Mouse (Mus musculus): Measurements from ENCODE around the gene Exoc3l2.

Exoc3l2 gene

DNA sequence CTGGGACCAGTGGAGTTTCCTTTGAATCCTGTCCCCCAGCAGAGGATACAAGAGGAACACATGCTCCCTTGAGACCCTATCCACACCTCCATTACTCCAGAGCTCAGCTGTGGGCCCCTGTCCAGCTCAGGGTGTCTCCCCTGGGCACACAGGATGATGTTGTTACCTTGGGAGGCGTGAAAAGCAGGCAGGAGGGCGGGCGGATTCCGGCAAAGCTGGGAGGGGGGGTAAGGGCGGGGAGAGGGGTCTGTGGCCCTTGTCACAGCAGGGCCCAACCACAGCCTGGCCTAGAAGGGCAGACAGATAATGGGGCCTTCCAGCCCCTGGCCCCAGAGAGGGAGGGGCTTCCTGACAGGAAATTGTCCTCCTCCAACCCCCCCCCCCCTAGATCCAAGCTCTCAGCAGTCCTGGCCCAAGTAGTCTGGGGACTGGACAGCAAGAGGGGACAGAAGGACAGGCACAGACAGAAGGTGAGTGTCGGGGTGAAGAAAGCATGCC is at the start of gene Exoc3l2:
Exoc3l2 (plus strand) TSS at position 448 of the 498 bp plus-strand sequence.
- DNase-seq: no peak

DNA sequence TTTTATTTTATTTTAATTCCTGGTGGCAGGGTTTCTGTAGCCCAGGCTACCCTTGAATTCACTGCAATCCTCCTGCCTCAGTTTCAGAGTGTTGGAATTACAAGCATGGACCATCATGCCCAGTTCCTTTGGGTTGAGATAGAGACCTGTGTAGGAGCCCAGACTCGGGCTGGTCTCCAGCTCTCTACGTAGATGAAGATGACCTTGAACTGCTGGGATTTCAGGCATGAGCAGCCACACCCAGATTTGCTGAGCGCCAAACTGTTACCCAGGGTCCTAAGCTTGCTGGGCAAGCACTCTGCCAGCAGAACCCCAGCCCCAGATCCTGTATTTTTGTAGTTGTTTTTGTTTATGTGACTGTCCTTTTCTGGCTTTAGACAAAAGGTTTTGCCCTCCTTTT is 49.6 kb upstream of the Exoc3l2 start:
- no peak for DNase-seq

DNA sequence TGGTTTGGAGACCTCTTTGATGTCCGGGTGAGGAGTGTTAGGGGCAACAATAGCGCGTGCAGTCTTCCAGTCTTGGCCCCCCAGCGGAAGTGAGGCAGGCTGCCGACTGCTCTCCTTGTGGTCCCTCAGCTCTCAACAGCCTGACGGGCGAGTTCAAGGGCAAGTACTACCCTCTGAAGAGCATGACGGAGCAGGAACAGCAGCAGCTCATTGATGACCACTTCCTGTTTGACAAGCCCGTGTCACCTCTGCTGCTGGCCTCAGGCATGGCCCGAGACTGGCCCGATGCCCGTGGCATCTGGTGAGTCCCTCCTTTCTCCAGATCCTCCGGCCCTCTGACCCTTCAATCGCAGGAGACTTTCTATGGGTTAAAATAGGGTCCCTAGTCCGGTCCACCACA is 46.5 kb upstream of the Exoc3l2 start:
- no peak for DNase-seq

DNA sequence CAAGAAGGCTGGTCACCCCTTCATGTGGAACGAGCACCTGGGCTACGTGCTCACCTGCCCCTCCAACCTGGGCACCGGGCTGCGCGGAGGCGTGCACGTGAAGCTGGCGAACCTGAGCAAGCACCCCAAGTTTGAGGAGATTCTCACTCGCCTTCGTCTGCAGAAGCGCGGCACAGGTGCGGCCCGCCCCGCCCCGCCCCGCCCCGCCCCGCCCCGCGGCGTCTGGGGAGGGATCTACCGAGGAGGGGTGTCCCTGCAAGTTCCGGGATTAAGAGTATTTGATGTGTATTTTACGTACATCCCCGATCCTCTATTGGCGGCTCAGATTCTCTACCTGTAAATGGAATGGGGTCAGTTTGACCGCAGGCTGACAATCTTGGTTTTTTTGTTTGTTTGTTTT is 43.0 kb upstream of the Exoc3l2 start:
- DNase-seq: no peak

DNA sequence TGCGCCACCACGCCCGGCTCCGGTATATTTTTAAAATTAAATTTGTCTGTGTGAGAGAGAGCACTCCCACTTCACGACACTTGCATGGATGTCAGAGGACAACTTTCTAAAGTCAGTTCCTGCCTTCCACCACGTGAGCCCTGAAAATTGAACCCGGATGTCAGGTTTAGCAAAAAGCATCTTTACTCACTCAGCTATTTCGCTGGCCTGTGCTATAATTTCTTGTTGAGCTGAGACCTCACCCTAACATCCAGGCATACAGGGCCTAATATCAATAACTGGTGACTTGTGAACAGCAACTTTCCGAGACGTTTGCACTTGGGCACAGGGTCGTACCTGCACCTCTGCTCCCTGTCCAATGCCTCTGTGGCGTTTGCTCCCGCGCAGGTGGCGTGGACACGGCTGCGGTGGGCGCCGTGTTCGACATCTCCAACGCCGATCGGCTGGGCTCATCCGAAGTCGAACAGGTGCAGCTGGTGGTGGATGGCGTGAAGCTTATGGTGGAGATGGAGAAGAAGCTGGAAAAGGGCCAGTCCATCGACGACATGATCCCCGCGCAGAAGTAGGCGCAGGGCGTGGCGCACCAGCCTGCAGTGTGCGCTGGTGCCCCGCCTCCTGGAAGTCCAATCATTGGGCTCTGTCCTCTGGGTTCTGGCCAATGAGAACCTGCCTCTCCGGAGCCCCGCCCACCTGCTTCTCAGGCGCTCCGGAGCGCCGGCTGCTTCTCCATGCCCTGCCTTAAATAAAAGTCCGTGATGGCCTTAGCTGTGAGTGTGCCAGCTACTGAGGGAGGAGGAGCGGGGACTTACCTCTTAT is 42.1 kb upstream of the Exoc3l2 start:
- DNase-seq: peak; percentile 90

DNA sequence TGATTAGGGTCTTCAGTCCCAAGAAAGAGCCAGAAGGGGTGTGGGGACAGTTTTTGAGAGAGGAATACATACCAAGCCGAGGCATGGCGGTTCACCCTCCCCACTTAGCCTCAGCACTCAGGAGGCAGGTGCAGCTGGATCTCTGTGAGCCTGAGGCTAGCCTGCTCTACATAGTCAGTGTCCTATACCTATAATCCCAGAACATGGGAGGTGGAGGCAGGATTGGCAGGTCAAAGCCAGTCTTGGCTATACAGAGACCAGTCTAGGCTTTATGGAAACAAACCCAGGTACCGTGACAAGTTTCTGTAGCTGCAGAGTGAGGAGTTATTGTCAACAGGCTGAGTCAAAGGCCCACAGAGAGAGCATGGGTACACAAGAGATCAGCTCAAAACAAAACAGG is 40.0 kb upstream of the Exoc3l2 start:
- no peak for DNase-seq

DNA sequence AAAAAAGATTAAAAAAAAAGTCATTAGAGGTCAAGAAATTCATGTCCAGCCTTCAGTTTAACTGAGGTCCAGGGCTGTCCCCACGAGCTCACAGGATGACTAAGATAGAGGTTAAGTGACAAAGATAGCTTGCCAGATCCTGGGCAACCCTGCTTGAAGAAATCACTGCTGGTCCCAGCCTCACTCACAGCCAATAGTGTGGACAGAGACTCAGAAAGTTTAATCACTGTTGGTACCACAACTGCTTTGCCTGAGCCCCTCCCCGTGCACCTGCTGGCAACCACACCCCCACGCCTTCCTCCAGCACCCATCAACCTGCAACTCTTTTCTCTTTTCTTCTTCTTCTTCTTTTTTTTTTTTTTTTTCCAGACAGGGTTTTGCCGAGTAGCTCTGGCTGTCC is 39.1 kb upstream of the Exoc3l2 start:
- no peak for DNase-seq

DNA sequence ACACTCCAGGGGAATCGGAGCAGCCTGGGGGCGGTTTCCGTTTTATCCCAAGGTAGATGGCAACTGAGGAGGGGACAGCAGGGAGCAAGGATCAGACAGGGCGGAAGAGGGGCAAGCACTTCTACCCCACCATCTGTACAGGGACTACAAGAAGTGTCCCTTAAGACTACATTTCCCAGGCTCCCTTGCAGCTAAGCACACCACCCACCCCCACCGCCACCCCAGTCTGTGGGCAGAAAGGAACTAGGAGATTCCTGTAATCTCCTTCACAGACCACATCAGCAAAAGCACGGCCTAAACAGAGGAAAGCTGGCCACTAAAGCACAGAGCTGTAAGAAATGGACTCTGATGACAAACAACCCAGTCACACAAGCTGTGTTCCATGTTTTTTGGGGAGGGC is 36.8 kb upstream of the Exoc3l2 start:
- no peak for DNase-seq

DNA sequence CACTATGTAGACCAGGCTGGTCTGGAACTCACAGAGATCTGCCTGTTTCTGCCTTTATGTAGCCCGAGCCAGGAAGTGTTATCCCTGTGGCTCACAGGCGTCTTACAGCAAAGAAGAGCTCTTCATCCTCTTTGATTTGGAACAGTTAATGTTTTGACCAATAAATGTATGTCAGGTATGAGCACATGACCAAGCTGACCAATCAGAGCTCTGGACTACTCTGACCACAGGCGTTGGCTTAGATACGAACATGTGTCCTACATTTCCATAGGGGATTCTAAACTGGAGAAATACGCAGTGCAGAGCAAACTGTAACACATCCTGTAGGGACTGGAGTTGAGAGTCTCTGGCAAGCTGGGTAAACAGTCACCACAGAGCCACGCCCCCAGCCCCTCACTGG is 36.2 kb upstream of the Exoc3l2 start:
- DNase-seq: no peak

DNA sequence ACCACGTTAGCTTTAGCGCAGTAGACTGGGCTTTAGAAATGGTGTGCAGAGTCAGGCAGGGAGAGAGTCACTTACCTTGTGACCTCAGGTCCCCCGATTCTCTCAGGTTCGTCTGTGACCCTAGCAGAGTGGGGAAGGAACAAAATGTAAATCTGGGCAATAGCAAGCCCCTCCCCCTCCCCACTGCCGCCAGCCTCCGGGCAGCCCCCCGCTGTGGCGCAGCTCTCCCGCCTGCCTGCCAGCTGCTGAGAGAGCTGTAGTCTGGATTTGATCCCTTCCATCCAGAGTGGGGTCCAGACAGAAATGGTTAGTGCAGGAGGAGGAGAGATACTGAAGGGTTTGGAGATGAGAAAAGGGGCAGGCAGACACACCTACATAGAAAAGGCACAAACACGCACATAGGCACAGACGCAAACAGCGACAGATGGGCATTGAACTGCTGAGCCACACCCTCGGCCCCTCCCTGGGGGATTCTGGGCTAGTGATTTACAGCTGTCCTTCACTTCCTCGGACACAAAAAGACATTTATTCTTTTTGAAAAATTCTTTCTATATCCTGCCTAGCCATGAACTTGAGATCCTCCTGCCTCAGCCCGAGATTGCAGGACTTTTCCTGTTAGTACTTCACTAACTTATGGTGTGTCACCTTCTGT is 35.0 kb upstream of the Exoc3l2 start:
- DNase-seq: no peak

DNA sequence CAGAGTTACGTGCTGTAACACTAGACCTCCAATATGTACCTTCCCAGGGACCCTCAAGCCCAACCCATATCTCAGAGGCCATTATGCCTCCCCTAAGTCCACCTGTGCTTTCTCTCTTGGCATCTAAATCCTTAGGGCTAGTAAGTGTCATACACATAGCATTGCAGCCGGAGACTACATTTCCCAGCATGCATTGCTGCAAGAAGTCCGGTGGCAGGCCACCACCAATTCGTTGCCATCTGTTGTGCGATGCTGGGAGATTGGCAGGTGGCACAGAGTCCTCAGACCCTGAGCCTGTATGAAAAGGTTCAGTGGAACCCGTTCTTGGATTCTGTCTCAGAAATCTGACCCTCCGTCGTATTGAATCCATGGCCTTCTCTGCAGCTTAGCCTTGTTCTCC is 33.4 kb upstream of the Exoc3l2 start:
- no peak for DNase-seq

DNA sequence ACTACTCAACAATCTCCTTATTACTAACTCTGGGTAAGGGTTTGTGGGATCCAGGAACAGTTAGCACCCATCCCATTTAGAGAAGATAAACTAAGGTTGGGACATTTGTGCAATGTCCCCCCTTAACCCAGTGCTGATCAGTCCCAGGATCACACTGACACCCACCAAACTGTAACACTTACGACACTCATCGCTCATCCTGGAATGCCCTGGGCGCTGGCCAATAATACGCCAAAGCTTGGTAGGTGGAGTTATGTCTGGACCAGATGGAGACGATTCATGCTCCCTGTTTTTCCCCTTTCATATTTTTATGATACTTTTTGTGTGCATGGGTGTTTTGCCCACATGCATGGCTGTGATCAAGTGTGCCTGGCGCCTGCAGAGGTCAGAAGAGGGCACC is 32.7 kb upstream of the Exoc3l2 start:
- DNase-seq: no peak

DNA sequence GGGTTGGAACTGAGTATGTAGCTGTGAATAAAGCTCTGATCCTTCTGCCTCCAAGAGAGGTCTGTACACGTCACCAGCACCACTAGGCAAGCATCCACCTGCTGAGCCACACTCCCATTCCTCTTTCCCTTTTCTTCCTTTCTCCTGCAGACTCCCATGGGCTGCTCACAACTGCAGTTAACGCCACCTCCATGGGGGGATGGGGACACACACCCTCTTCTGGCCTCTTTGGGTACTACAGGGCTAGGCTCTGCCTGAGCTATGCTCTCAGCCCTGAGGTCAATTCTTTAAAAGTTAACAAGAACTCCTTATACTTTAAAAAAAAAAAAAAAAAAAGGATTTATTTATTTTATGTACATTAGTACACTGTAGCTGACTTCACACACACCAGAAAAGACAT is 30.7 kb upstream of the Exoc3l2 start:
- no peak for DNase-seq

DNA sequence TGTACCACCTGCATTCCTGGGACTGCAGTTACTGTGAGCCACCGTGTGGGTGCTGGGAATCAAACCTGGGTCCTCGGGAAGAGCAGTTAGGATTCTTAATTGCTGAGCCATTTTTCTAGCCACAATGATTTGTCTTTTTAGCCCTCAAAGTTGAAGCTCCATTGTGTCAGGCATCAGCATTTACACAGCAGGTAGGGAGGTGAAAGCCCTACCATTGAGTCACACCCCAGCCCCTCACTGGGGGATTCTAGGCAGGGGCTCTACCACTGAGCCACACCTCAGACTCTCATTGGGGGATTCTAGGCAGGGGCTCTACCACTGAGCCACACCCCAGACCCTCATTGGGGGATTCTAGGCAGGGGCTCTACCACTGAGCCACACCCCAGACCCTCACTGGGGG is 26.9 kb upstream of the Exoc3l2 start:
- no peak for DNase-seq

DNA sequence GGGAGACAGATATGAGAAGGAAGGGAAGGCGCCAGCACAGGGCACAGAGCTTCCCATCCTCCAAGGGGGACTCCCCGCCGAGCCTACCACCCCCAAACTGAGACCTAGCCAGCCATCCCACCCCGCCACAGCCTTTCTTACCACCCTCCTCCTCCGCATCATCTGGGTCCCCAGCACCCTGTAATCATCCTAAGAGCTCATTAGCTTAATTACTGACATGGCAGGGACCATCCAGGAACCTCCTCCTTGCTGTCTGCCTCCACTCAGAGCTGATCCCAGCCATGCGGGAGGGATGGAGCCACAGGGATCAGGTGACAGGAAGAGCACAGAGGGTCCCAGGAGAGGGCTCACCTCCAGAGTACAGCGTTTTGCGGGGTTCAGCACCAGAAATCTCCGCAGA is 26.1 kb upstream of the Exoc3l2 start:
- DNase-seq: no peak

DNA sequence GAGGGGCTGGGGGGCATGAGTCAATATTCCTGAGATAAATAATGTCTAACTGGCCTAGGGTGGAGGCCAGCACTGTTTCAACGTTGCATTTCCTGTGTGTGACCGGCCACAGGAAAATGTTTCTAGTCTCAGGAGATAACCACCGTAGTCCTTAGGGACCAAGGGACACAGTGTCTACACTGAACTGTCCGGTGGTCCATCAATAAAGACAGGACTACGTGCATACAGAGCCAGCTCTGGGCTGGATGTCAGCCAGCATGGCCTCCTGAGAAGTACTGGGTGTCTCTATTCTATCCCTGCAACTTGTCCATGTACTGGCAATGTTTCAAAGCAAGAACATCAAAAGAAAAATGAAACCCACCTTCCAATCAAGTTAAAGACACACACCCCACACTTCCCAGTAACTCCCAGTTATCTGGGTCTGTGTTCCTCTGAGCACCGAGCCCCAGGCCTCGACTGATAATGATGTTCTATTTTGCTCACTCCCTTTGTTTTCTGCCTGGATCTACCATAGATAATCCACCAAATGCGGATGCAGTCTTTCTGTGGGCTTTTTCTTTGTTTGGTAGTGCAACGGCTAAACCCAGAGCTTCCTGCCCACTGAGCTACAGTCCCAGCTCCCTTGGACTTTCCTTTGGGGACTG is 21.6 kb upstream of the Exoc3l2 start:
- peak; percentile 52 for DNase-seq

DNA sequence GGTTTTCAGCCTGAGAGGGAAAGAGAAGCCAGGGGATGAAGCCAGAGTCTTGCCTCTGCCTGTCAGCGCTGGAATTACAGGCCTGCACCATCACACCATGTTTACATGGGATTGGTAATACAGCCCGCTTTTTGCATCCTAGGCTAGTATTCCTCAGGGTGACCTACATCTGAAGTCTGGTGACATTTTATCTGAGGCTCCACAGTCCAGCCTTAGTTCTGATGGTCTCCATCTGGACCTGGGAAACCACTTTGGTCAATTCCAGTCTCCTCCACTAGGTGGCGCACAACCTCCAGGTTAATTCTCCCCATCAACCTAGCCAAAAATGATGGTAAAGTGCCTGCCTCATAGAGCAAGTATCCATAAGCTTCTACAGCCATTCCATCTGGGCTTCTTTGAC is 19.8 kb upstream of the Exoc3l2 start:
- DNase-seq: peak; percentile 87

DNA sequence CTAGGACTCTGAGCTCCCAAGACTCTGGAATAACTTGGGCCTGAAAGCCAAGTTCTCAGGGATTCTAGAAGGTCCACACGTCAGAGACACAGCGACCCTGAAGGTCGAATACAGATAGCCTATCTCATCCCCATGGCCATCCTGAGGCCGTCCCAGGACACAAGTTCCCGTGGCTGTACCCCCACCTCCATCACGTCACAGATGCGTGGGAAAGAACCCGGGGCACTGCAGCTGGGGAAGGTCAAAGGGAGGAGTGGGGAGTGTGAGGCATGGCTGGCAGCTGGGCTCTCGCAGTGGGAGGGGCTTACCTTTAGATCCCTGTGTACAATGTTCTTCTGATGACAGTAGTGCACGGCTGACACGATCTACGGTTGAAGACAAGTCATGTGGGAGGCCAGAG is 18.3 kb upstream of the Exoc3l2 start:
- no peak for DNase-seq

DNA sequence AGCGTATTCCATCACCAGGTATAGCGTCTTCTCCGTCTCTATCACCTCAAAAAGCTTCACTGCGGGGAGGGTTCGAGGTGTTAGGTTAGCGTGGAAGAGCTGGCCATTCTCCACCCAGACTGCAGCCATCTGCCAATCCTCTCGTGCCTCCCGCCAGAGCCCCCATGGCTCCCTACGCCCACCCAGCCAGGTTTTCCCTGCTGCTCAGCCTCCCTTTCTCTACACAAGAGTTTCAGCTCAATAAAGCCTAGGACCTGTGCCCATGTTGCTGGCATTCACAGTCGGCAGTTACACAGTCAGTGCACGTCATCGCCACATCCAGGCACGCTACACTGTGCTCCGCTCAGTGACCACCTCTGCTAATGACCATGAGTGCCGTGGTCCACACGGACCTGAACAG is 15.4 kb upstream of the Exoc3l2 start:
- DNase-seq: no peak

DNA sequence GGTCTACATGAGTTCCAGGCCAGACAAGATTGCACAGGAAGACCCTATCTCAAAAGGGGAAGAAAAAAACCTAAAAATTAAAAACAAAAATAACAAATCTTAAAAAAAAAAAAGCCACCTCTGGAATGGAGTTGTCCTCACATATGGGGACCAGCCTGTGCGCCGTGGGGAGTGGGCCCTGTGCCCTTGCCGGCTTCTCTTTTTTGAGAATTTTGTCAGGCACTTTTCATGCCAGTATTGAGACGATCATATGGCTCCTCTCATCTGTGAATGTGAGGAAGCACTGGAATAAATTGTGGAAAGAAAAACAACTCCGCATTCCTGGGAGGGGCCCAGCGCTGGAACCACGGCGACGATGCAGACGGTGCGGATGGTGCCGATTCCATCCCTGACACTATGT is 14.0 kb upstream of the Exoc3l2 start:
- DNase-seq: no peak

DNA sequence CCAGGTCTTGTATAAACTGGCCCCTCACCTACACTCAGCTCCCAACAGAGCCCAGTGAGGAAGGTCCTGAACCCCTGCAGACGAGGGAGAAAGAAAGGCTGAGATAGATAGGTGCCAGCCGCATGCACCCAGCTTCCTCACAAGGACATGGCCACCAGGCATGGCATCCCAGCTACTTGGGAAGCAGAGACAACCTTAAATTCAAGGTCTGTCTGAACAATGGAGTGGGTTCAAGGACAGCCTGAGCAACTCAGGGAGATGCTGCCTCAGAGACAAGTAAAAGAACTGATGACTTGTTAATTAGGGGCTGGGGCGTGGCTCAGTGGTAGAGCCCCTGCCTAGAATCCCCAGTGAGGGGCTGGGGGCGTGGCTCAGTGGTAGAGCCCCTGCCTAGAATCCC is 7.9 kb upstream of the Exoc3l2 start:
- no peak for DNase-seq

DNA sequence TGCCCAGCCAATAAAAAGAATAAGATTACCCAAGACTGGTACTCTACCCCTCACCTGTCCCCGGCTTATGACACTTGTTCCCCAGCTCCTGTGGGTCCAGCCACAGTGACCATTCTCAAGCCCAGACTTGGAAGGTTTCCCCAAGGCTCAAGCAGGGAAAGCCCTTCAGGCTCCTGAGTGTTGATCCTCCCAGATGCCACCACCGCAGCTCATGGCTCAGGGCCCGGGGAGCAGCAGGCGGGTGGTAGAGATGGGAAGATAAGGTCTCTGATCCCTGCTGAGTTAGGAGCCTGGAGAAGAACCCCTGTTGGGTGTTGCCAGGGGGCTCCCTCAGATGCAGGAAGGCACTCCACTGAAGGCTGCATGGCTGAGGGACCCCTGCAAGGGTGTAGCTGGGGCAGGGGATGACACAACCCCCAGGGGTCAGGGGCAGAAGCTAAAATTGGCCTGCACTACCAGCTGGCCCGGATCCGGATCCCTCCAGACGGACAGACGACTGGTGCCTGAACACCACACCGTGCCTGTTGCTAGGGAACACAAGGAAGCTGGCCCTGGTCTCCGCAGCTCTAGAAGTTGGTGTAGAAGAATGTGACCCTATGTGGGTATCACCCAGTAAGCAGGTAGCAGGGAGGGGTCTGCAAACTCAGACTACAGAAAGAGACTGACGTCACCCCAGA is 7.2 kb upstream of the Exoc3l2 start:
- no peak for DNase-seq

DNA sequence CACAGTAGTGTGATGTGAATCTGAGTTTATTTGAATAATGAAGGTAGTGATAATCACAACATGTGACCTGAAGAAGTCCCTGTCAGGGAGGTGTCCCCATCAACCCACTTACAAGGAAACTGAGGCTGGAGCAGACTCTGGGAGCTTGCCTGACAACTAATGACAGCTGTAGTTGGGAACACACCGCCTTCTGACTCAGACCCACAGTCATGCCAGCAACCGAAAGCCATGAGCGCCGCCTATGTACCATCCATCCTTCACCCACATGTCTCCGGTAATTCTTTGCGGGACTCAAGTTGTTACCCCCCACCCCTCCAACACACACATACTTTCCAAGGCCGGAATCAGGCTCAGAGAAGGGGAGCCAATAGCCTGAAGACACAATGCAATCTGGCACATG is 6.5 kb upstream of the Exoc3l2 start:
- DNase-seq: no peak
